Mouse (Mus musculus) stomach, postnatal 0 days (tissue): Measurements from ENCODE around the gene Gal. TPM values are rescaled to one million over a fixed set of nuclear protein-coding genes. Genes with fewer than 3 reads are reported as not detected.

Source experiments
- ATAC-seq: fragments of 200-750 bp; cut with Nextera tagmentation; 2 replicates; pipeline ENCODE4 v1.8.0; 2017; ENCODE audit not compliant: low FRiP score, low TSS enrichment
- DNase-seq: peaks from one replicate; pipeline ENCODE4 v3.0.0-alpha.2; 2016; ENCODE audit warnings: low spot score
- H3K27ac ChIP-seq: fragments of 300-500 bp; sonication (generic); replicated peaks from 2 replicates; pipeline ENCODE4 v1.5.1; 2014; ENCODE audit warnings: mild to moderate bottlenecking, control low read depth
- H3K27me3 ChIP-seq: fragments of 300-500 bp; sonication (generic); 2 replicates; pipeline ENCODE4 v1.6.1; 2014; ENCODE audit warnings: low read length; ENCODE audit not compliant: control insufficient read depth, insufficient read depth
- H3K36me3 ChIP-seq: fragments of 300-500 bp; sonication (generic); 2 replicates; pipeline ENCODE4 v1.6.1; 2014; ENCODE audit warnings: low read length, mixed read lengths; ENCODE audit not compliant: control insufficient read depth, insufficient read depth
- H3K4me1 ChIP-seq: fragments of 300-500 bp; sonication (generic); replicated peaks from 2 replicates; pipeline ENCODE4 v1.6.1; 2014; ENCODE audit warnings: antibody characterized with exemption; ENCODE audit not compliant: control insufficient read depth, insufficient read depth
- H3K4me2 ChIP-seq: fragments of 300-500 bp; sonication (generic); replicated peaks from 2 replicates; pipeline ENCODE4 v1.6.1; 2014; ENCODE audit warnings: low read depth, mild to moderate bottlenecking, control low read depth, moderate library complexity
- H3K4me3 ChIP-seq: fragments of 300-500 bp; sonication (generic); 2 replicates; pipeline ENCODE4 v1.5.1; 2014; ENCODE audit warnings: low read depth, low read length, control low read depth
- H3K9ac ChIP-seq: fragments of 300-500 bp; sonication (generic); 2 replicates; pipeline ENCODE4 v1.6.1; 2014; ENCODE audit warnings: mild to moderate bottlenecking, low read length, control low read depth, mixed read lengths
- H3K9me3 ChIP-seq: fragments of 300-500 bp; sonication (generic); 2 replicates; pipeline ENCODE4 v1.6.1; 2016; ENCODE audit warnings: low read length; ENCODE audit not compliant: control insufficient read depth
- CTCF ChIP-seq: IDR thresholded peaks from 2 replicates; pipeline ENCODE4 v1.5.1; 2016; ENCODE audit warnings: antibody characterized with exemption, low read depth, mild to moderate bottlenecking, moderate library complexity
- EP300 ChIP-seq: optimal IDR thresholded peaks from 2 replicates; pipeline ENCODE3; 2016; ENCODE audit warnings: antibody characterized with exemption
- WGBS: fragments of 180-500 bp; shearing (Covaris S2); extraction: QIAGEN DNeasy Blood & Tissue Kit; methylation state at CpG from one replicate; pipeline ENCODE4 v1.1.7; 2014; 5-methylcytosine and 5-hydroxymethylcytosine counted together
- polyA plus RNA-seq: library from polyadenylated mRNA; unstranded; fragments of >200 nt; fragmentation: Nextera tagmentation; extraction: Ambion mirVana; gene quantifications from 2 replicates; pipeline ENCODE4 v1.2.1, GENCODE M21; 2015

Gal gene
- polyA plus RNA-seq, 1 experiment from 2014 or later = 11.8 TPM

DNA sequence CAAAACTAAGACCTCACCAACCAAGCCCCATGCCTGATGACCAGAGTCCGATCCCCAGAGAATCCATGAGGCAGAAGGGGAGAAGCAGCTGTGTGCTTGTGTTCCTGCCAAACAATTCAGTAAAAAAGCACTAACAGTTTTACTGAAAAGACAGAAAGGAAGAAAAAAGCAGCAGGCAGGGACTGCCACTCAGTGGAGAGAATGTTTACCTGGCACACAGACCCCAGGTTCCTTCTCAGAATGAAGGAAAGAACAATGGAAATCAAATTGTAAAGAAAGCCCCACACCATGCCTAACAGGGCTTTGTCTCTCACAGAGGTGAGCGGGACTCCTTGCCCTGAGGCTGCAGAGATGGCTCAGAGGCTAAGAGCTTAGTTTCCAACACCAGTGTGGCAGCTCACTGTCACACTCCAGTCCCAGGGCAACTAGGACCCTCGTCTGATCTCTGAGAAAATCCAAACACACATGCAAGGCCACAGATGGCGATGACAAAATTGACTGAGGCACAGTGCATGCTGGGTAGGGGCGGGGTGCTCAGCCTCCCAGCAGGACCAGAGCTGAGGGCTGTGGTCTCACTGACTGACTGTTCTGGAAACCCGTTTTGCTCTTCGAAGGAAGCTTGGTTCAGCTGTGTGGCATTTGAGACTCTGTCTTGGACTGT, 14.9 kb upstream of the Gal start:
- no peak for DNase-seq
- no peak for ATAC-seq

DNA sequence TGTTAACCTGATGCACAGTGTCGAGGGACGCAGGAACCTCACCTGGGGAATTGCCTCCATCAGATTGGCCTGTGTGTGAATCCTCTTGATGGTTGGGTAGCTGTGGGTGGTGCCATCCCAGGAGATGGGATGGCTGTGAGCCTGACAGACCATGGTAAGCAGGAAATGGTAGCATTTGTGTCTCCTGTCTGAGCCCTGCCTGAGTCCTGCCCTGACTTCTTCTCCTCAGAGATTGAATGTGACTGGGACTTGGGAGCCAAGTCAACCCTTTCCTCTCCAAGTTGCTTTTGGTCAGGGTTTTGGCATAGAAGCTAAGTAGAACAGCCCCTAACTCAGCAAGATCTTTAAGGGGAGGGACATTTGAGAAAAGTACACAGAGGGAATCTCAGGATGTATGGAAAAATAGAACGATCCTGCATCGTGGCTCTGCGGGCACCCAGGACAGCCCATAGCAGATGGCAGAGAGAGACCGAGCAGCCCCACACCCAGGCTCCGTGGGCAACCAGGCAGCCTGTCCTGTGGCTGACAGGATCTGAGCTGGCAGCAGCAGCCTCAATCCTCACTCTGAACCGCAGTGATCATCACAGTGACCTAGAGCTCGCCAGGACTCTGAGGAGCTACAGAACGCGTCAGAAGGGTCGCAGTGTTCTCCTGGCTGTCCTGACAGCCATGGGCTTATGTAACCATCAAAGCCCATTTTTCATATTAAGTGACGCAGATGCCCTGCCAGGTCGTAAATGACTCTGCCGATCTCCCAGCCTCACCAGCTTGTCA, 13.9 kb upstream of the Gal start:
- Histone ChIP-seq H3K27ac (no peak overlapping the region), H3K9me3 (no peaks in the 10 kb centered on the region), H3K4me1 (no peaks in the 10 kb centered on the region), H3K4me3 (no peak overlapping the region), H3K9ac (no peak overlapping the region), H3K36me3 (no peaks in the 10 kb centered on the region), H3K4me2 (no peak overlapping the region), H3K27me3 (no peaks in the 10 kb centered on the region)
- TF ChIP-seq EP300 (no peak), CTCF (no peak)
- no peak for ATAC-seq
- WGBS = 67% methylated on average over 15 of the region's 15 CpGs
- no peak for DNase-seq

More for the DNA sequence above, 14.9 kb upstream of the Gal start:
- H3K9ac ChIP-seq = no peak overlapping the region
- H3K9me3 ChIP-seq = no peaks in the 10 kb centered on the region
- 44% methylated on average over 7 of the region's 7 CpGs for WGBS
- no peak overlapping the region for H3K27ac ChIP-seq
- no peaks in the 10 kb centered on the region for H3K27me3 ChIP-seq
- no peaks in the 10 kb centered on the region for H3K4me1 ChIP-seq
- TF ChIP-seq CTCF (no peak), EP300 (no peak)
- no peak overlapping the region for H3K4me3 ChIP-seq
- H3K4me2 ChIP-seq = no peak overlapping the region
- H3K36me3 ChIP-seq = no peaks in the 10 kb centered on the region

GRCm38 (mm10) chr19:3424214-3424613, 9.9 kb upstream of the Gal start:
- H3K27me3 ChIP-seq = no peaks in the 10 kb centered on the region
- no peaks in the 10 kb centered on the region for H3K4me1 ChIP-seq
- DNase-seq = peak; percentile 36
- H3K4me3 ChIP-seq = no peak overlapping the region
- no peak overlapping the region for H3K27ac ChIP-seq
- H3K36me3 ChIP-seq = no peaks in the 10 kb centered on the region
- H3K9me3 ChIP-seq = no peaks in the 10 kb centered on the region
- TF ChIP-seq EP300 = no peak
- no peak for TF ChIP-seq CTCF
- no peak overlapping the region for H3K4me2 ChIP-seq
- H3K9ac ChIP-seq = no peak overlapping the region
- peak; percentile 90 for ATAC-seq
- WGBS = 53% methylated on average over 2 of the region's 2 CpGs

- Histone ChIP-seq H3K27me3 (no peaks in the 10 kb centered on the region), H3K4me2 (no peak overlapping the region), H3K36me3 (no peaks in the 10 kb centered on the region), H3K4me1 (no peaks in the 10 kb centered on the region), H3K9me3 (no peaks in the 10 kb centered on the region), H3K4me3 (no peak overlapping the region), H3K27ac (no peak overlapping the region), H3K9ac (no peak overlapping the region)
- DNase-seq = no peak
- 55% methylated on average over 4 of the region's 4 CpGs for WGBS
- TF ChIP-seq CTCF = no peak
- no peak for TF ChIP-seq EP300
- no peak for ATAC-seq
Measured at GRCm38 (mm10) chr19:3422981-3423380, 8.6 kb upstream of the Gal start.

DNA sequence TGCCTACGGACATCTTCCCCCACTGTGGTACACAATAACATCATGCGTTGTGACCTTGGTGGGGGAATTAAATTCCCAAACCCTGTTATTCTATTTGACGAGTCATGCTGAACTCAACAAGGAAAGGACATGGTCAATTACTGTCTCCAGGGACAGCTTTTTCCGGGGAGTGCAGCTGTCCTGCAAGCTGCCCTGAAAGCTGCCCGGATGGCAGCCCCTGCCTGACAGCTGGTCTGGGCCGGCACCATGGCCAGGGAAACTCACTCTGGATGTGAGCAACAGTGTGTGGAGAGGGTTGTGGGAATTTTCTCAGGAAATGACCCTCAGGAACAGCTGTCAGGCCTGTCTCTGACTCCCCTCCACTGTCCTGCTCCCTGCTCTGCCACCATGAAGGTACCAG, 8.1 kb upstream of the Gal start:
- no peak for ATAC-seq
- H3K9ac ChIP-seq = no peak overlapping the region
- no peak overlapping the region for H3K27ac ChIP-seq
- no peak overlapping the region for H3K4me3 ChIP-seq
- no peaks in the 10 kb centered on the region for H3K27me3 ChIP-seq
- H3K36me3 ChIP-seq = no peaks in the 10 kb centered on the region
- no peaks in the 10 kb centered on the region for H3K4me1 ChIP-seq
- no peaks in the 10 kb centered on the region for H3K9me3 ChIP-seq
- TF ChIP-seq CTCF (no peak), EP300 (no peak)
- WGBS = 78% methylated on average over 6 of the region's 6 CpGs
- H3K4me2 ChIP-seq = no peak overlapping the region
- no peak for DNase-seq

- DNase-seq (peak; percentile 50), ATAC-seq (peak; percentile 83)
- no peak overlapping the region for H3K4me3 ChIP-seq
Measured at GRCm38 (mm10) chr19:3419251-3419650, 4.9 kb upstream of the Gal start.

More at GRCm38 (mm10) chr19:3419251-3419650, 4.9 kb upstream of the Gal start:
- Histone ChIP-seq H3K9me3 (no peaks in the 10 kb centered on the region), H3K27me3 (no peaks in the 10 kb centered on the region), H3K27ac (no peak overlapping the region), H3K4me2 (no peak overlapping the region), H3K9ac (no peak overlapping the region), H3K36me3 (no peaks in the 10 kb centered on the region), H3K4me1 (peaks cover under 1% of the 10 kb centered on the region; the same call in 1 of the 2 replicates)
- no peak for TF ChIP-seq EP300
- peak; percentile 39; the same call in 1 of the 2 replicates for TF ChIP-seq CTCF
- WGBS = 42% methylated on average over 5 of the region's 5 CpGs
